Mouse (Mus musculus) cortical plate, adult 2 months (tissue): ENCODE measurements around the gene Asic4.

ENCODE experiments used
- CTCF ChIP-seq: fragments of 200-500 bp; IDR thresholded peaks from 2 replicates; pipeline ENCODE4 v1.5.1; 2011; ENCODE audit warnings: mild to moderate bottlenecking, control low read depth, low read length; ENCODE audit not compliant: insufficient read depth; ENCODE audit errors: extremely low read depth
- POLR2A ChIP-seq: fragments of 200-500 bp; IDR thresholded peaks from 2 replicates; pipeline ENCODE4 v1.6.1; 2011; ENCODE audit warnings: mild to moderate bottlenecking, low read length, control low read depth; ENCODE audit not compliant: insufficient read depth; ENCODE audit errors: extremely low read depth

- TF ChIP-seq POLR2A (no peak), CTCF (no peak)
Measured at GRCm38 (mm10) chr1:75440661-75441060, 9.6 kb upstream of the Asic4 start.
